Mouse (Mus musculus) urinary bladder, postnatal 14 days (tissue): ENCODE results near the gene Bnip3.

Experiments
- DNase-seq: peaks from one replicate; pipeline ENCODE4 v3.0.0; 2021; ENCODE audit warnings: low spot score

The Bnip3 gene

DNA sequence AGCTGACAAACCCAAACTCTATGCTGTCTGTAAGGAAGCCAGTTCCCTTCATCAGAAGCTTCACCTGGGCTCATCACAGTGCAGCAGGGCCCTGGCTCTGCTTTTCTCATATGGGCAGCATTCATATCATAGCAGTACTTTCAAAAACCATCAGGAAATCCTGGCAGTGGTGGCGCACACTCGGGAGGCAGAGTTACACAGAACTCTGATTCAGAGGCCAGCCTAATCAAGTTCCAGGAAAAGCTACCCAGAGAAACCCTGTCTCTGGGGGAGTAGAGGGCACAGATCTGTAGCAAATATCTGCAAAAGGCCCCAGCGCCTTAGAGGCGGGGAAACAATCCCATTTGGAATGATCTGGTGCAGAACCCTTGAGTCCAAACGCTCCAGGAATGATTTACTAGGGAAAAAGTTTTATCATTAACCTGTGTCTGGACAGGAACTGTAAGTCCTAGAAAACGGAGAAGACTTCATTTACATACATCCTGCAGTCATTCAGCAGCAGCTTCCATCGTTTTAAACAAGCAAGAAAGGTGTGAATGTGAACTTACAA is 5.4 kb downstream of the Bnip3 start:
- no peak for DNase-seq

DNA sequence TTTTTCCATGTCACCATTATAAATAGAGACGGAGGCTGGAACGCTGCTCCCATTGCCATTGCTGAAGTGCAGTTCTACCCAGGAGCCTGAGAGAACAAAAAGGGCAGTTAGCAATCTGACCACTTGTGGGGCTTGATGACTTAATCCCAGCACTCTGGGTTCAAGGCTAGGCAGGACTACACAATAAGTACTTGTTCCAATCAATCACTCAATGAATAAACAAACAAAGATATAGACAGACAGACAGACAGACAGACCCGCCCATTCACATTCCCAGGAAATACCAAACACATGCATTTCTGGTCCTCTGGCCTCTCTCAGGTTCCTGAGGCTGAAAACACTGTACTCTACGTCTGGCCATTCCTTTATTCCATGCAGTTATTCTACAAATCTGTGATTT is 10.6 kb downstream of the Bnip3 start:
- DNase-seq, result no peak

DNA sequence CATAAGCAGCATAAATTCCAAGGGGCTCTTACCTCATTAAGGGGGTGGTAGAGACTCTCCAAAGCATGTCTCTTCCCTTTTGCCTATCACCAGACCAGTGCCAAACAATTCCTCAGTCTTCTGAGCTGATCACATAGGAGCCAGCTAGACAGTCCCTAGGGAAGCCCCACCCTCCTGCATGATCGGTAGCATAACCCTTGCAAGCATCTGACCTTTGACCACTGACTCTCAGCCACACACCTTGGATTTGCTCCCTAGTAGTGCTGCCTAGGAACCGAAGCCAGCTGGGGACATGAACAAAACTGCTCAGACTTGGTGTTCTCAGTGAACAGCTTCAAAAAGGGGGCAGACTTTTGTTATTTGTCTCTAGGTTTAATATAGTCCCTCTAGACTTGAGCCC is 11.2 kb downstream of the Bnip3 start:
- DNase-seq, result no peak

DNA sequence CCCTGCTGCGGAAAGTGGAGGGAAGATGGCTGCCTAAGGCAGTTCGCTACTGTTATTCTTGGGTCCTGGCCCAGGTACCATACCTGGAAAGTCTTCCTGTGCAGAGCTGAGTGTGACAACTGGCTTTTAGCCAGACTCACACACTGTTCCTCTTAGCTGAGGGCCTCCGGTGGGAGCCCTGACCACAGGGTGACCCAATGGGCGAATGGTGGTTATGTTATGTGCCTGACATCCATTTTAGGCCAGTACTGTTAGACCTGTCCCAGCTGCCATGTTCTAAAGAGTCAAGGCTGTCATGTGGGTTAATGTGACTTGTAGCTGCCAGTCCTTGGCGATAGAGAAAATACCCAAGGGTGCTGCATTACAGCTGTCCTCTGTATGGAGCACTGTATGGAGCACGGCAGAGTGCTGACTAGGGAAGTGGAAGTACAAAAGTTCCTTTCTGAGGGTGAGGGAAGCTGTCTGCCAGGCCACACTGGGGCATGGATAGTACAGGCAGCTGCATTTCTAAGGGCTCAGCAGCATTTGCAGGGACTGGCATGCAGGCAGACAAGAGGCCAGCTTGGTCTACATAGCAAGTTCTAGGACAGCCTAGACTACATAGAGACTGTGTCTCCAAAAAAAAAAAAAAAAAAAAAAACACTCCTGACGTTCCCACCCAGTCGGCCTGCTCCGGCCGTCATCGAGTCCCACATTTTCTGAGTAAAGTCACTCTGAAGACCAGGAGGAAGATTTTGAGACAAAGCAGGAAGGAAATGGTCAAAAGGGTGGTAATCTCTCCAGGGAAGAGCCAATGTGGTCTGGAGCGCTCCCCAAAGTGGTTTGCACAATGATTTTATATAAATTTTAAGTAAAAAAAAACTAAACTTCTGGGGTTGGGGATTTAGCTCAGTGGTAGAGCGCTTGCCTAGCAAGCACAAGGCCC is 23.7 kb downstream of the Bnip3 start:
- no peak for DNase-seq

DNA sequence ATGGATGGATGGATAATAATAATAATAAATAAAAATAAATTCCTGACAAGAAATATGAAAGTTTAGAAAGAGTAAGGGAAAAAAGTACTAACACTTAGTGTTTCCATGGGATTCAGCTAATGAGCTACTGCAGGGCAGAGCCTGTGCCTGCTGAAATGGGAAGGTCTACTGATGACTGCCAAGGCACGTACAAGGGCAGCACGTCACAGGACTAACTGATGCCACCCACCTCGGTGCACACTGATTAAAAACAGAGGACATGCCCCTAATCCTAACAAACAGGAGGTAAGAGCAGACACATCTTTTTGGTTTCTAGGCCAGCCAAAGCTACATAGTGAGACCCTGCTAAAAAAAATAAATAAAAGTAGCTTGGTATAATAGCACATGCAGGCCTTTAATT is 25.6 kb downstream of the Bnip3 start:
- no peak for DNase-seq

DNA sequence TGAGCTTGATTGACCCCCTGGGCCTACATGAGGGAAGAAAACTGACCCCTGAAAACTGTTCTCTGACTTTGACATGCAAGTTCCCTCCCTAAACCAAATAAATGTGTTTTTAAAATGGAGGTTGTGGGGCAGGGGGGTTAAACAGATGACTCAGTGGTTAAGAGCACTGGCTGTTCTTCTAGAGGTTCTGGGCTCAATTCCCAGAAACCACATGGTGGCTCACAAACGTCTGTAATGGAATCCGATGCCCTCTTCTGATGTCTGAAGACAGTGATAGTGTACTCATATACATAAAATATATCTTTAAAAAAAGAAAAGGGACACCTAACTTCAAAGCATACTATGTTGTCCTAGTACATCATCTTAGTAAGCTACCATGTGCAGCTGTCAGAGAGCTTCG is 34.3 kb downstream of the Bnip3 start:
- no peak for DNase-seq

DNA sequence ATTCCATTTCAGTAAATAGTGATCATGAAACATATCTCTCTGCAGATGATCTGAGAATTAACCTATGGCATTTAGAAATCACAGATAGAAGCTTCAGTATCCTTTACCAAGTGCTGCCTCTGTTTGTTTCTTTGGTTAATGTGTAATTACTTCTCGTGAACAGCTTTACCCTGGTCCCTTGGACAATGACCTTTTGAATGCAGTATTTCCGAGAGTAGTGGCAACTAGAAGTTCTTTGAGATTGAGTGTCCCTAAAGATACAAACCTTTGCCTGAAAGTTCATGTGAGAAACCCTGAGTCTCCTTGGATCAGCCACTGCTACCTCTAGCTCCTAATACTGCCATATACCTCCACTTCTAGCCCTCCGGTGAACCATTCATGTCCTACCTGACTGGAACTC is 36.4 kb downstream of the Bnip3 start:
- no peak for DNase-seq

DNA sequence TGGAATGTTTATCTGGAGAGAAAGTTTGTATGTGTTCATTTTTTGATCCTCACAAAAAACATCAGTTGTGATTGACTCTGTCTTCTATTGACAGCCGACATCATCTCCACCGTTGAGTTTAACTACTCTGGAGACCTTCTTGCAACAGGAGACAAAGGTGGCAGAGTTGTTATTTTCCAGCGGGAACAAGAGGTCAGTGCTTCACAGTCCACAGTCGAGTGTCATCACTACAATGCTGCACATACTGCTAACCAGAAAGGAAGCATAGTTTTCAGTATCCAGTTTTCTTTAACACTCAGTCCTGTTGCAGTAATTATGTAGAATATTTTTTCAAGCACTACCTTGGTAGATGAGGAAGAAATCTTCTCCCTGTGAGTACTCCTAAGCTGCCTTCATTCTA is 41.0 kb downstream of the Bnip3 start:
- DNase-seq, result no peak

DNA sequence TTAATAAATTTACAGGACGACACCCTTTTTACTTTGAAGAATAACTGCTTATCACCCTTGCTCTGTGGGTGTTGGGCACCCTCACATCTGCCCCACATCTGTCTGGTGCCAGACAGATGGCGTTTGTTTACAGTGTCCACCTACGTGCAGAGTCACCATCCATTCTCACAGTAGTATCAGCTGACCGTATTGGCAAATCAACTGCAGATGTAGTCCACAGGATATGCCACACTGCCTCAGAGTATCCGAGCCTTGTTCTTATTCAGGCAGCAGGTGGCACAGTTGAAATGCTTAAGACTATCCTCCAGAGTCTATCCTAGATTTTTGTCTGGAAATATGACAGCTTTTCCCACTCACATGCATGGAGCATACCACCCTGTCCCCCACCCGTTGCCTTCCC is 42.0 kb downstream of the Bnip3 start:
- DNase-seq, result no peak

DNA sequence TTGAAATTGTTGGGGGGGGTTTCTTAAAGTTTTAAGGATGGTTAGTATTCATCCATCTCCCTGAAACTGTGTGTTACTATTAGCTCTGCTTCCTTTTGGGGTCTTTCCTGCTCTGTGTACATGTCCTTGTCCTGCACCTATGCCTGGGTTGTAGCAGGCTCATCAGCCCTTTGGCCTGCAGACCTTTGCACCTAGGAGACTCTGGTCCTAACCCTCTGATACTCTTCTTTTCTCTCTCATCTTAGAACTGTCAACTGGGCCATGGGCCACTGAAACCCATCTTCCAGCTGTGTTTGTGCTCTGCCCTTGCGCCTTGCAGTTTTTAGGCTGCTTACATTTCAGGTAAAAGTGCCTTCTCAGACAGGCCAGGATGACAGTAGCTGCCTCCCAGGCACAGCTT is 44.5 kb downstream of the Bnip3 start:
- DNase-seq, result no peak

DNA sequence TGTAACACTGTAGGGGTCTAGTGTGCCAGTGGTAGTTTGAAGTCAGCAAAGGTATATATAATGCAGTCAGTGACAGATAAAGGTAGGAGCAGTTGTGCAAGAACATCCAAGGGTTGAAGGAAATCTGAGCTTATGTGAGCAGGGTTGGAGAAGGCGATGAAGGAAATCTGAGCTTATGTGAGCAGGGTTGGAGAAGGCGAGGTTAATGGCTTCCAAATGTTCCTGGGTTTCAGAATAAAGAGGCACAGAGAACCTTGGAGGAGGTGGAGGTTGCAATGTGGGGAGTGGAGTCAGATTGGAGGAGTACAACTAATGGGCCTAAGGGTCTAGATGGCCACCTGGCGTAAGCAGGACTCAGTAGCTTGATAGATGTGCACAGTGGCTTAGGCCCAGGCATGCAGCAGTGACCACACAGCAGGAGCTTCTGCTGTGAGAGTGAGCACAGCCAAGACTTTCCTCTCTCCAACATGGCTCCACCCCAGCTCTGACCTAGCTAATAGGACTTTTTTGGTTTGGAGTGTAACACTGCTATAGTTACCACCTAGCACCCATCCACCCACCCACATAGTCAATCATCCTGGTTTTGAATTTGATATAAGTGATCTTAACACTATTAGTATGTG is 45.3 kb downstream of the Bnip3 start:
- no peak for DNase-seq

DNA sequence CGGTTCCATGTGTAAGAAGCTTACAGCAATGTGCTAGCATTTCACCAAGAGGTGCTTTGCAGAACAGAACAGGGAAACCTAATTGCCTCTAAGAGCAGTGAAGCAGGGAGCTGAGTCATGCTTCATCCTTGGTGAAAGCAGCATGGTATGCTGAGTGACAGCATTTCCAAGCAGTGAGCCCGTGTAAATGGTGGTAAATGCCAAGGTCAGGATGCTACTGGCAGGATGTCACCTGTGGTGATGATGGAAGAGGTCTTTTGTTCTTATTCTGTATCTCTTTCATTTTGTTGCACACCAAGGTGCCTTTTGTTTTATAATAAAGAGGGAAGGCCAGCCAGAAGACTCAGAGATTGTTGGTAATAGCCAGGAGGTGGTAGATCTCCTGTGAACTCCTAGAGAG is 52.6 kb downstream of the Bnip3 start:
- no peak for DNase-seq

DNA sequence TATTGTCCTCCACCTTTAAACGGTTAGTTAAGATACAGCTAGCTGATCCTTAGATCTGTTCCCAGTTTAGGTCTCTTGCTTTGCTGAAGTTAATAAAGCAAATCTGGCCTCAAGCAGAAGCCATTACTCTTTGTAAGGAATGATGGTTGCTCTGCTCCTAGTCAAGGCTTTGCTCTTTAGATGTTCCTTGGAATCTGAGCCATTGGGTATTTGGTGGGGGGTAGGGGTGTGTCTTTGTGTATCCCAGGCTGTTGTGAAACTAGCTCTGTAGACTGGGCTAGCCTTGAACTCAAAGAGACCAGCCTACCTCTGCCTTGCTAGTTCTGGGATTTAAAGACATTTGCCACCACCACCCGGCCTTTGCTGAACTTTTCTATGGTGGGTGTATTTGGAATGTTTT is 55.1 kb downstream of the Bnip3 start:
- DNase-seq, result no peak

DNA sequence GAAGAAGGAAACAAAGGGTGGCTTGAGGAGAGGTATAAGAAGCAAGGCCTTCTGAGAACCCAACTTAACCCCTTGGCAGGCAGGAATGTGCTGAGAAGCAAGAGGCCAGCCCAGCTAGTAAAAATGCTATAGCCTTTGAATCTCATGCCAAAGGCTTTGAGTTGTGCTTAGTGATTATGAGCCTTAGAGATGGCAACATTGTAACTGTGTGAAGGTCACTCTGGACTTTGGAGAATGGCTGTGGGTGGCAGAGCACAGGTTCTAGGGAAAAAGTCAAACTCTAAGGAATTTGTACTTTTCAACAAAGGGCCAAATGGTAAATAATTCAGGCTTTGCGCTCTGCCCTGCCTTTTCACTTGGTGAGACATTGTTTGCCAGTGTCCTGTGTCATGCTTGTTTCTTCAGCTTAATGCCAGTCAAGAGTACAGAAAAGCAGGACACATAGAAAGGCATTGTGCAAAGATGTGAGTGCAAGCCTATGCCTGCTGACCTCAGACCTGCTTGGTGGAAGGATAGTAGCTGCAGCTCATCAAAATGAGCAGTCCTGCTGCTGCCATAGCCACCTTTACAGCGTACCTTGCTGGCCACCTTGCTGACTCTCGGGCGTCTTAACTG is 55.8 kb downstream of the Bnip3 start:
- no peak for DNase-seq

DNA sequence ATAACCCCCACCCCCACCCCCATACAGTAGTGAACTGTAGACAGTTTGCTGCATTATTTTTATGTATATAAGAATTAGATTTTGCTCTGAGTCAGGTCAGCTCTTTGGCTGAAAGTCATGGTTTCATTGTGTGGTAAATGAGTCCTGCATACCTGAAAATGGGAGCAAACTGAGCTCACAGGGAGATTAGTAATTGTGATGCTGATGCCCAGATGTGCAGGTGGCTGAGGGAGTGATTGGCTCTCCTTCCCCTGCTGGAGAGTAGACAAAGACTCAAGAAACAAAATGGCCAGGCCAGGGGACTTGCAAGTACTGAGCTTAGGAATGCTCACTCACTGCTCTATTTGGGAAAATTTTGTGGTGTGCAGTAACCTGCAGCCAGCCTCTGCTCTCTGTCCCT is 59.2 kb downstream of the Bnip3 start:
- no peak for DNase-seq

DNA sequence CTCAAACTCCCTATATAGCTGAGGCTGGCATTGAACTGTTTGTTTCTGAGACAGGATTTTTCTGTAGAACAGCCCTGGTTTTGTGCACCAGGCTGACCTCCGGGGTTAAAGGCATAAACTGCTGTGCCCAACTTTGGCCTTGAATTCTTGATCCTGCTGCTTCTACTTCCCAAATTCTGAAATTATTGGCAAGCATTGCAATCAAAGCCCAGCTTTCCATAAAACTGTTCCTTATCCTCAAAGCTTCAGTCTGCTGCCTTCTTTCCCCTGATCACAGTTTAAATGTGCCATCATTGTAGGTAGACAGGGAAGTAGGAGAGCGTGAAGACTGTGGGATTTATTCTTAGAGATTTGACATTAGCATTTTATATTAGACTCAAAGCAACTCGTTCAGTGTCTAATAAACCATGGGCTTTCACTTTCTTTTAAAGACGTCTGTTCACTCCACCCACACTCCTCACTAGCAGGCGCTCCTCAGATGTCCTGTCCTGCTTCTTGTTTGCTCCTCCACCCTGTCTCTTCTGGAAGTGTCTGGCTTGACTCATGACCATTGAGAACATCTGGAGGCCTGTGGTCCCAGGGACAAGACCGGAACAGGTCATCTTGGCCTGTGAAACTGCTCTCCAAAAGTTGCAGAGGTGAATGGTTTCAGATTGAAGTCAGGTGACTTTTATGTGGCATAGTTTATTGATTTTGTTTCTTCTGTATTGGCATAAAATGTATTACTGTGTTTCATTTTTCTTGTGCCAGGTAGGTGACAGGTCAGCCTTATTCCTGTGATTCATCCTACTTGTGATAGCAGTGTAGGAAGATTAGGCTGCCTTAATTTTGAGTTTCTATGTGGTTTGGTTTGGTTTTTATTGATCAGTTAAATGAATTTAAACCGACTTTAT is 61.0 kb downstream of the Bnip3 start:
- DNase-seq, result no peak

DNA sequence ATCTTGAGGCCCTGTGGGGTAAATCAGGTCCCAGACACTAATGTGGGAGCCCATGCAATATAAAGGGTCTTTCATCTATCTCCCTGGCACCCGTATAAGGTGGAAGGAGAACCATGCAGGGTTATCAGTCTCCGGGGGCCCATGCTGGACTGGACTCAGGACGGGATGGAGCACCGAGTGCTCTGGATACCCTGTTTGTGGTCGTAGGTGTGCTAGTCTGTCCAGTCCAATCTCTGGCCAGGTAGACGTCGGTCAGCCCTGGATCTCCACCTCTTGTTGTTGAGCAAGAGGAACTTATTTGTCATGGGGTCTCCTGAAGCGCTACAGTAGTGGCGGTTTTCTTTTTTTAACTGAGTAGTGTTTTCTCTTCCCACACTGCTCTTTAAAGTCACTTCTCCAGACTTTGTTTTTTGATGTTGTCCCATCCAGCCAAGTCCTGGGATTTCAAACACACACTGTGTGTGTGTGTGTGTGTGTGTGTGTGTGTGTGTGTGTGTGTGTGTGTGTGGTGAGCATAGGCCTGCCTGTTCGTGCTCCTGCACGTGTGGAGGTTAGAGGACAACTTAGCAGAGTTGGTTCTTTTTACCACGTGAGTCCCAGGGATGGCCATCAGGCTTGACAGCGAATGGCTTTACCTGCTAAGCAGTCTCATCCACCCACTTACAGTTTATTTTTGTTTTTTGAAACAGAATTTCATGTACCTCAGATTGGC is 61.8 kb downstream of the Bnip3 start:
- no peak for DNase-seq

DNA sequence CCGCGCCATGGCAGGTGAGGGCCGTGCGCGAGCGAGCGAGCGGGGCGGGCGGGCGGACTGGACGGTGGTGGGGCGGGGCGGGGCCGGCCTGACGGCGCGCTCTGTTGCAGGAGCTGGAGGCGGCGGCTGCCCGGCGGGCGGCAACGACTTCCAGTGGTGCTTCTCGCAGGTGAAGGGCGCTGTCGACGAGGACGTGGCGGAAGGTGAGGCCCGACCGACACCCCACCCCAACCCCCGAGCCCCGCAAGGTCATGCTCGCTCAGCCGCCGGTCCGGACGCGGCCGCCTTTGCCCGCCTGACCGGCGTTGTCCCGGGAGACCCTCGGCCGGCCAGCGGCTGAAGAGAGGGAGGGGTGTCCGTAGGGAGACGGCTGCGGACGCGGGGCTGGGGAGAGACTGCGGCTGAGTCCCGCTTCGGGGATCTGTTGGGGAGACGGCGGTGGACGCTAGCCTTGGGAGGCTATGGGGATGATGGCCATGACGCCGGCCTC is 62.8 kb downstream of the Bnip3 start:
- DNase-seq, result no peak

DNA sequence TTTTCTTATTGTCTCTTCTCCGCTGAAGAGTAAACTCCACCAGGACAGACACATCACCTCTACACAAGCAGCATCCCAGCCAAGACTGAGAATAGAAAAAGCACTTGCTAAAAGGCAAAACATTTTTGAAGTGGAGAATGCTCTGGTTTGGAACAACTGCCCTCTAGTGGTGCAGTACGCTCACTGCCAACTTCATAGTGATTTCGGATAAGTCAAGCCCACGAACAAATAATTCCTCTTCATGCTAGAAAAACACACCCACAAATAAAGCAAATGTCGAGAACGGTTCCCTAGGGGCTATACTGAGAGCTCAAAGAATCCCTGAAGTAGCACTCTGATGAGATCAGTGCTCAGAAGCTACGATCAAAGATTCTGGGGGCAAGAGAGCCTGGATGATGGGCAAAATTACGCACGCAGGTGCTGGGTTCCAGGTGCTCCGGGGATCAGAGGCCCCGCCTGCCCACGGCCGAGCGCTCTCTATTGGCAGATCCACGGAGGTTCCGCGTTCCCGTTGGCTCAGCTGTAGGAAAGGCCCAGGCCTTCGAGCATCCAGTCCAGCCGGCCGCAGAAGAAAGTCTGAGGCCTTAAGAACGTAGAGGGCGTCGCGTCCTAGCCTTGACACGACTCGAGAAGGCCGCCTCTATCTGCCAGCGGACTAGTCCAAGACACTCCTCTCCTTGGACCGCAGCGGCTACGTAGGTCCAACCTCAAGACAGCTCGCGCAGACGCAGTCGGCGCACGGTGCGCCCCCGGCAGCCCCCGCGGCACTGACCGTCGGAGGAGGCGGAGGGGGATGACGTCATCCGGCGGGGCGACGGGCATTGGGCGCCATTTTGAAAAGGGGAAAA is 63.6 kb downstream of the Bnip3 start, which contains the start of the genes Ppp2r2d and Mapk1ip1:
Gene Ppp2r2d, plus strand, starts transcription at position 536 of the 848 bp plus-strand sequence.
Gene Mapk1ip1, minus strand, starts transcription at position 730 of the 848 bp plus-strand sequence.
- DNase-seq, result peak; percentile 97

DNA sequence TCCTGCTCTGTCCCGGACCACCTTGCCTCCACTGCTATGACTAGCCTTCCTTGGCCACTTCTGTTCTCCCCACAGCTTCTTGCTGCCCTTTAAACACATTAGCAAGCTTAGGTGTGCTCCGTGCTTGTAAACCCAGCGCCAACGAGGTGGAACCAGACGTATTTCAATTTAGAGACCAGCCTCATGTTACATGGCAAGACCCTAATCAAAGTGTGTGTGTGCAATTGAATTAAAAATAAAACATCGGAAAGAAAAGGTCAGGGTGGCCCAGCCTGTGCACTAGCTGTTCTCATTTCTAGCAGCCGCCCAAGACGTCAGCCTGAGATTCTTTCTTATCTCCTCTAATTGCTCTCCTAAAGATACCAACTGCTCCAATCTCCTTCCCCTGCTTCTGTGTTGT is 64.2 kb downstream of the Bnip3 start:
- DNase-seq, result no peak
